ENCODE assay signal across 22 mouse cellular contexts in the genomic region with DNA sequence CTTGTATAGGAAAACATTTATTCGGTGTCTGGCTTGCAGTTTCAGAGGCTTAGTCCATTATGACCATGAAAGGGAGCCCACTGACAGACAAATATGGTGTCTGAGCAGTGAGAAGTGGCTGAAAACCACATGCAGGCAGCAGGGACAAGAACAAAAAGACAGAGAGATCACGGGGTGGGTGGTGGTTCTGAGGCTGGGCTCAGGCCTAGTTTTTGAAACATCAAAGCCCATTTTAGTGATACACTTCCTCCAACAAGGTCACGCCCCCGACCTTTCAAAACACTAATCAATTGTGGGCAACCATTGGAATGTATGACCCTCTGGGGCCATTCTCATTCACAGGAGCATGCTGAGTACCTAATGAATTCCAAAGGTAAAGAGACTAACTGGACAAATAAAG.
DNase-seq lines count a peak whose midpoint lies in the region; ATAC-seq and TF ChIP-seq lines count a peak whose summit lies in the region.
"Had no signal": no experiment of that assay in that cellular context is flagged by ENCODE, and none has a peak within 500 bp of the region (broad histone marks: within the 10 kb centered on the region; RNA-seq: fewer than 3 reads in every experiment).

No protein-coding gene starts in this region.

- no peak for TF ChIP-seq CTCF in left cerebral cortex, adult 2 months (IDR thresholded peaks at IDR 0.05)

- H3K36me3 ChIP-seq in forebrain, embryonic 10.5 days (replicated peaks) = no peaks in the 10 kb centered on the region
- H3K36me3 ChIP-seq in forebrain, embryonic 15.5 days = no peaks in the 10 kb centered on the region
- H3K36me3 ChIP-seq in midbrain, embryonic 11.5 days (ENCODE audit: control insufficient read depth, insufficient read depth, low read length) = no peaks in the 10 kb centered on the region
- H3K36me3 ChIP-seq in midbrain, embryonic 13.5 days = no peaks in the 10 kb centered on the region
- H3K36me3 ChIP-seq: heart, embryonic 10.5 days had no signal

- WGBS in forebrain, embryonic 10.5 days = 9% methylated on average over 4 of the region's 4 CpGs
- 7% methylated on average over 4 of the region's 4 CpGs for WGBS in forebrain, embryonic 15.5 days
- 4% methylated on average over 4 of the region's 4 CpGs for whole genome bisulfite sequencing in midbrain, embryonic 11.5 days
- 6% methylated on average over 4 of the region's 4 CpGs for WGBS in midbrain, embryonic 13.5 days

- intact Hi-C loops in left cerebral cortex, adult 2 months (cut with DNase I) = no loop called here

- peak; percentile 69 for DNase-seq in forebrain, embryonic 10.5 days (ENCODE audit: extremely low spot score, low spot score)
- DNase-seq in midbrain, embryonic 11.5 days (ENCODE audit: low spot score, missing footprints) = peak; percentile 85
- DNase-seq in embryo, embryonic 11 days = peak; percentile 73
- peak; percentile 9 for DNase-seq in yolk sac, embryonic 10.5 days (ENCODE audit: low spot score)
- DNase-seq in adrenal gland, postnatal 25 days = no peak
- DNase-seq in left cerebral cortex, adult 2 months (ENCODE audit: extremely low spot score in 1 of 2, low spot score in 2 of 2) = no peak
- DNase-seq: adrenal gland, postnatal 36 days; cerebellum, adult 8-10 months; gastrocnemius, postnatal 25 days; heart, postnatal 10 days; kidney, postnatal 14 days; liver; lung, embryonic 14.5 days; right cerebral cortex, postnatal 14 days; thymus, postnatal 25 days had no signal

- H3K4me3 ChIP-seq in forebrain, embryonic 10.5 days = no peak overlapping the region
- no peak overlapping the region for H3K4me3 ChIP-seq in forebrain, embryonic 15.5 days
- no peak overlapping the region for H3K4me3 ChIP-seq in midbrain, embryonic 11.5 days (ENCODE audit: low read depth, low read length)
- H3K4me3 ChIP-seq in midbrain, embryonic 13.5 days (replicated peaks) = no peak overlapping the region
- H3K4me3 ChIP-seq in left cerebral cortex, adult 2 months = no peak overlapping the region
- H3K4me3 ChIP-seq: heart, embryonic 10.5 days had no signal

- no peak overlapping the region for H3K9ac ChIP-seq in forebrain, embryonic 15.5 days (replicated peaks)
- no peak overlapping the region for H3K9ac ChIP-seq in midbrain, embryonic 11.5 days (ENCODE audit: low read length)
- no peak overlapping the region for H3K9ac ChIP-seq in midbrain, embryonic 13.5 days (replicated peaks)
- H3K9ac ChIP-seq: hindbrain, embryonic 14.5 days; lung, embryonic 14.5 days had no signal

- H3K4me2 ChIP-seq in forebrain, embryonic 15.5 days (replicated peaks) = no peak overlapping the region
- no peak overlapping the region for H3K4me2 ChIP-seq in midbrain, embryonic 11.5 days
- H3K4me2 ChIP-seq in midbrain, embryonic 13.5 days (replicated peaks) = no peak overlapping the region
- H3K4me2 ChIP-seq: hindbrain, embryonic 14.5 days; lung, embryonic 14.5 days had no signal

- ATAC-seq in forebrain, embryonic 15.5 days (replicated peaks) = no peak
- ATAC-seq in midbrain, embryonic 11.5 days (ENCODE audit: low FRiP score) = peak; percentile 71
- ATAC-seq in midbrain, embryonic 13.5 days = no peak
- ATAC-seq: CD4-positive, CD25-positive, alpha-beta regulatory T cell, adult 4 months; intestine, postnatal 0 days had no signal

- H3K4me1 ChIP-seq in forebrain, embryonic 10.5 days = peaks cover 19% of the 10 kb centered on the region
- H3K4me1 ChIP-seq in forebrain, embryonic 15.5 days = no peaks in the 10 kb centered on the region
- H3K4me1 ChIP-seq in midbrain, embryonic 11.5 days (ENCODE audit: control insufficient read depth, insufficient read depth, low read length) = peaks cover 2% of the 10 kb centered on the region; the same call in 1 of the 2 replicates
- H3K4me1 ChIP-seq in midbrain, embryonic 13.5 days (replicated peaks) = no peaks in the 10 kb centered on the region
- H3K4me1 ChIP-seq: heart, embryonic 10.5 days had no signal

- no peak overlapping the region for H3K27ac ChIP-seq in forebrain, embryonic 10.5 days
- H3K27ac ChIP-seq in forebrain, embryonic 15.5 days (replicated peaks) = no peak overlapping the region
- no peak overlapping the region for H3K27ac ChIP-seq in midbrain, embryonic 11.5 days (ENCODE audit: low read depth, low read length)
- no peak overlapping the region for H3K27ac ChIP-seq in midbrain, embryonic 13.5 days
- H3K27ac ChIP-seq in left cerebral cortex, adult 2 months = no peak overlapping the region
- H3K27ac ChIP-seq: heart, embryonic 10.5 days; hindbrain, embryonic 14.5 days; macrophage had no signal

- H3K9me3 ChIP-seq in forebrain, embryonic 10.5 days = no peaks in the 10 kb centered on the region
- H3K9me3 ChIP-seq in forebrain, embryonic 15.5 days = no peaks in the 10 kb centered on the region
- no peaks in the 10 kb centered on the region for H3K9me3 ChIP-seq in midbrain, embryonic 11.5 days (ENCODE audit: control insufficient read depth, low read length)
- H3K9me3 ChIP-seq in midbrain, embryonic 13.5 days = no peaks in the 10 kb centered on the region
- H3K9me3 ChIP-seq: heart, embryonic 10.5 days had no signal

- H3K27me3 ChIP-seq in forebrain, embryonic 10.5 days (ENCODE audit: poor library complexity, severe bottlenecking) = peaks cover 50% of the 10 kb centered on the region
- no peaks in the 10 kb centered on the region for H3K27me3 ChIP-seq in forebrain, embryonic 15.5 days
- no peaks in the 10 kb centered on the region for H3K27me3 ChIP-seq in midbrain, embryonic 11.5 days (ENCODE audit: control insufficient read depth, insufficient read depth, low read length)
- H3K27me3 ChIP-seq in midbrain, embryonic 13.5 days = no peaks in the 10 kb centered on the region

Comparison
In these comparisons a context has a peak if more than half of its experiments do, and no peak if none do; other contexts are left out.
1. DNase-seq: peak in forebrain, embryonic 10.5 days (single experiment), midbrain, embryonic 11.5 days (single experiment), embryo, embryonic 11 days (single experiment) and yolk sac, embryonic 10.5 days (single experiment); none in adrenal gland, postnatal 25 days (single experiment) and left cerebral cortex, adult 2 months (0 of 2).